Mouse (Mus musculus): ENCODE results near the gene Mthfd1l. TPM values are rescaled to one million over a fixed set of nuclear protein-coding genes. Genes with fewer than 3 reads are reported as not detected.

Mthfd1l gene
- total and polyA plus RNA-seq, 2 experiments from 2014 or later: 2.8 to 3.0 TPM

- no peaks in the 10 kb centered on the region for H3K4me1 ChIP-seq (ENCODE audit: control insufficient read depth, insufficient read depth)
- no peaks in the 10 kb centered on the region for H3K36me3 ChIP-seq (replicated peaks; ENCODE audit: control insufficient read depth, insufficient read depth, low read length)
- H3K27me3 ChIP-seq (ENCODE audit: control insufficient read depth, insufficient read depth, low read length): no peaks in the 10 kb centered on the region
- H3K27ac ChIP-seq (ENCODE audit: low read depth): no peak overlapping the region
- no peak for TF ChIP-seq EP300 (IDR thresholded peaks at IDR 0.05; ENCODE audit: low read depth)
- TF ChIP-seq CTCF (IDR thresholded peaks at IDR 0.05; ENCODE audit: low read depth): no peak
- ATAC-seq (ENCODE audit: insufficient read depth, low read depth): no peak
- H3K9ac ChIP-seq (replicated peaks; ENCODE audit: low read depth, low read length): no peak overlapping the region
- DNase-seq (ENCODE audit: low spot score): no peak
- WGBS: 91% methylated on average over 9 of the region's 9 CpGs
- no peak overlapping the region for H3K4me3 ChIP-seq (ENCODE audit: low read depth, low read length)
- H3K4me2 ChIP-seq (ENCODE audit: low read depth, low read length): no peak overlapping the region
- no peaks in the 10 kb centered on the region for H3K9me3 ChIP-seq (replicated peaks; ENCODE audit: control insufficient read depth, low read length)
These were observed 121.3 kb downstream of the Mthfd1l start for GRCm38 (mm10) chr10:4094093-4094817.

DNA sequence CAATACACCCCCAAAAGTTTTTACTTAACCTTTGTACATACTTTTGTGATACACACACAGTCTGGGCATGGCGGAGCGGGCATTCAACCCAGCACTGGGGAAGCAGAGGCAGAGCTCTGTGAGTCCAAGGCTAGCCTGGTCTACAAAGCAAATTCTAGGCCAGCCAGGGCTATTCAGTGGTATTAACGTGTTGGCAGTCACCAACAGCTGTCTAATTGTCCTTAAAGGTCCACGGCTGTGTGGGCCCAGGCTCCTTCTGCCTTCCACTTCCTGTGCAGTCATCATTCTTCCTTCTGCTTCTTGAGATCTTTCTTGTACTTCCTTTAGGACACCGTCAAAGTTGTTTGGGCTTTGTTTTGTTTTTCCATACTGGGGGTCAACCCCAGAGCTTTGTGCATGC lies 123.2 kb downstream of the Mthfd1l start:
- Histone ChIP-seq H3K4me3 (ENCODE audit: low read depth, low read length) (no peak overlapping the region), H3K4me2 (ENCODE audit: low read depth, low read length) (no peak overlapping the region), H3K27ac (ENCODE audit: low read depth) (no peak overlapping the region), H3K4me1 (ENCODE audit: control insufficient read depth, insufficient read depth) (no peaks in the 10 kb centered on the region), H3K27me3 (ENCODE audit: control insufficient read depth, insufficient read depth, low read length) (no peaks in the 10 kb centered on the region), H3K9me3 (replicated peaks; ENCODE audit: control insufficient read depth, low read length) (no peaks in the 10 kb centered on the region), H3K9ac (replicated peaks; ENCODE audit: low read depth, low read length) (no peak overlapping the region), H3K36me3 (replicated peaks; ENCODE audit: control insufficient read depth, insufficient read depth, low read length) (no peaks in the 10 kb centered on the region)
- no peak for ATAC-seq (ENCODE audit: insufficient read depth, low read depth)
- no peak for DNase-seq (ENCODE audit: low spot score)
- no peak for TF ChIP-seq CTCF (IDR thresholded peaks at IDR 0.05; ENCODE audit: low read depth)
- no peak for TF ChIP-seq EP300 (IDR thresholded peaks at IDR 0.05; ENCODE audit: low read depth)
- 75% methylated on average over 5 of the region's 5 CpGs for WGBS

DNA sequence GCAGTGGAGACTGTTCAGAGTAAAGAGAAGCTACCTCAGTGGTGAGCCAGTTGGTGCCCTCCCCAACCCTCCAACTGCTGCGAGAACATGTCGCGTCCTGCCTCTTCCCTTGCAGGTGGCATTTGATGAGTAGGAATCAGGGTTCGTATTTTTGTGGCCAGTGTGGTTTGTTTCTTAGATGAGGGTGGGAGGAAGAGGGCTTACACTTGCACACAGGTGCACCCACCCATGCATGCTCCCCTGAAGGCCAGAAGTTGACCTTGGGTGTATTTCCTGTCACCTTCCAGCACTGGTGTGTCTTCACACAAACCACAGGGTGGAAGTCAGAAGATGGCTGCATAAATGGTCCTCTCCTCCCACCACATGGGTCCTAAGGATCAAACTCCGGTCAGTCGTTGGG lies 127.1 kb downstream of the Mthfd1l start:
- H3K4me1 ChIP-seq (ENCODE audit: control insufficient read depth, insufficient read depth): no peaks in the 10 kb centered on the region
- H3K4me3 ChIP-seq (ENCODE audit: low read depth, low read length): no peak overlapping the region
- no peaks in the 10 kb centered on the region for H3K36me3 ChIP-seq (replicated peaks; ENCODE audit: control insufficient read depth, insufficient read depth, low read length)
- DNase-seq (ENCODE audit: low spot score): no peak
- H3K27ac ChIP-seq (ENCODE audit: low read depth): no peak overlapping the region
- H3K27me3 ChIP-seq (ENCODE audit: control insufficient read depth, insufficient read depth, low read length): no peaks in the 10 kb centered on the region
- ATAC-seq (ENCODE audit: insufficient read depth, low read depth): no peak
- H3K4me2 ChIP-seq (ENCODE audit: low read depth, low read length): no peak overlapping the region
- H3K9ac ChIP-seq (replicated peaks; ENCODE audit: low read depth, low read length): no peak overlapping the region
- 96% methylated on average over 6 of the region's 6 CpGs for WGBS
- TF ChIP-seq CTCF (IDR thresholded peaks at IDR 0.05; ENCODE audit: low read depth): no peak
- no peak for TF ChIP-seq EP300 (IDR thresholded peaks at IDR 0.05; ENCODE audit: low read depth)
- H3K9me3 ChIP-seq (replicated peaks; ENCODE audit: control insufficient read depth, low read length): no peaks in the 10 kb centered on the region

DNA sequence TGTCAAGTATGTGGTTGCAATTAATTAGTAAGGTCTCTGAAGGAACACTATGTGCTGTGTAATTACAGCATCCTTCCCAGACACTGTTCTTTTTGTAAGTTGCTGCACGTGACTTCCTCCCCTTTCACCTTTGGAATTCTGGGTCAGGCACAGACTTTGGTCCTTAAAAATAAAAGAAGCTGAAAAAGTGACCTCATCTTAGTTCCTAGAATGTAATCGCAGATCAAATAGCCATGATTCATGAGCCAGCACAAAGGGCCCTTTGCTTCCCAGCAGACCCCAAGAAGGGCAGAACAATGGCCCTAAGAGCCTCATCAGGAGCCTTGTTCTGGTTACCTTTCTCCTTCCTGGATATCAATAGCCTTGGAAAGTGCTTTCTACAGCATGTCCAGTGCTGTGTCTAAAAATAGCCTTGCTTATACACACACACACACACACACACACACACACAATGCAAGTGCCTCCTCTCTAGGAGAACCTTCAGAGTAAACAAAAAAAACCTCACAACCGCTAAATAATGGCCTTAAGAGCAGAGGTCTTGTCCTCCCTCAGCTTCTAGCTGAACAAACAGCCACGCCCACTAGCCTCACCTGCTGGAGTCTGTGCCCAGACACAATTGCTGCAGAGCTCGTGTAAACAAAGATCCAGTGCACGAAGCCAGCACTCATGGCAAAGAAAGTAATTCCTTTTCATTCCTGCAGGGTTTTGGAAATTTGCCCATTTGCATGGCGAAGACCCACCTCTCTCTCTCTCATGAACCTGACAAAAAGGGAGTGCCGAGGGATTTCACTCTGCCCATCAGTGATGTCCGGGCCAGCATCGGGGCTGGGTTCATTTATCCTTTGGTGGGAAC lies 133.0 kb downstream of the Mthfd1l start:
- no peaks in the 10 kb centered on the region for H3K36me3 ChIP-seq (replicated peaks; ENCODE audit: control insufficient read depth, insufficient read depth, low read length)
- H3K27me3 ChIP-seq (ENCODE audit: control insufficient read depth, insufficient read depth, low read length): no peaks in the 10 kb centered on the region
- 32% methylated on average over 10 of the region's 10 CpGs for WGBS
- peaks cover 24% of the 10 kb centered on the region for H3K4me1 ChIP-seq (ENCODE audit: control insufficient read depth, insufficient read depth)
- DNase-seq (ENCODE audit: low spot score) (peak; percentile 43), ATAC-seq (ENCODE audit: insufficient read depth, low read depth) (peak; percentile 9; the same call in 1 of the 2 replicates)
- H3K9me3 ChIP-seq (replicated peaks; ENCODE audit: control insufficient read depth, low read length): no peaks in the 10 kb centered on the region
- no peak overlapping the region for H3K9ac ChIP-seq (replicated peaks; ENCODE audit: low read depth, low read length)
- H3K4me3 ChIP-seq (ENCODE audit: low read depth, low read length): no peak overlapping the region
- 0 out of 2 replicates have a peak, but pooled peaks have one; percentile 36 for TF ChIP-seq EP300 (IDR thresholded peaks at IDR 0.05; ENCODE audit: low read depth)
- 0 out of 2 replicates have a peak, but pooled peaks have one; percentile 5 for TF ChIP-seq CTCF (IDR thresholded peaks at IDR 0.05; ENCODE audit: low read depth)
- no peak overlapping the region for H3K4me2 ChIP-seq (ENCODE audit: low read depth, low read length)
- H3K27ac ChIP-seq (ENCODE audit: low read depth): peak overlapping the region; percentile 80

DNA sequence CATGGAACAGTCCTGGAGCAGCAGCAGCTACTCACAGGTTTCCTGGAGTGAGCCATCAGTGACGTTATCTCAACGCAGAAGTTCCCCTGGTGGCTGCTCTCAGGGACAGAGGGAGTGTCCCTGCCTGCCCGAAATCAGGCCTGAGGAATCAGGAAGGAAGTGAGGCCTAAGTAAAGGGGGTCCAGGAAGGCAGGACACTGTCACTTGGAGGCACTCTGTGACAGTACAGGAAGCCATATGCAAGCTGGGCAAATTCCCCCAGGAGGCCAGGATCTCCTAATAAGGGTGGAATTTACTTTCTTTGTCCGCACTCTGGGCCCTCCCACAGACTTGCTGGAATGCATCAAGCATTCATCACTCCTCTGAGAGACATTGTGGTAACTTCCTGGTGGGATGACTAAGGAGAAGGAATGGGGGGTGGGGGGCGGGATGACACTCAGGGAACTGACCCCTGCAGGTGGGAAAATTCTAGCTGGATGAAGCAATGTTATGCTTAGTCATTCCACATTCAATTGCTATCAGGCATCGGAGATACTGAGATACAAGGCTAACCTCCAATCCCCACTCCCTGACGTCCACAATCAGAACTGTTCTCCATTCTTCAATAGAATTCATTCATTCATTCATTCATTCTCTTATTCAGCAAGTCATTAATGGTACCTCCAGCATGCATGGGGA lies 134.9 kb downstream of the Mthfd1l start:
- Histone ChIP-seq H3K27me3 (ENCODE audit: control insufficient read depth, insufficient read depth, low read length) (no peaks in the 10 kb centered on the region), H3K4me1 (ENCODE audit: control insufficient read depth, insufficient read depth) (peaks cover 24% of the 10 kb centered on the region), H3K4me2 (ENCODE audit: low read depth, low read length) (no peak overlapping the region), H3K36me3 (replicated peaks; ENCODE audit: control insufficient read depth, insufficient read depth, low read length) (no peaks in the 10 kb centered on the region), H3K4me3 (ENCODE audit: low read depth, low read length) (no peak overlapping the region), H3K9ac (replicated peaks; ENCODE audit: low read depth, low read length) (no peak overlapping the region), H3K9me3 (replicated peaks; ENCODE audit: control insufficient read depth, low read length) (no peaks in the 10 kb centered on the region), H3K27ac (ENCODE audit: low read depth) (peak overlapping the region; percentile 80)
- DNase-seq (ENCODE audit: low spot score) (peak; percentile 91), ATAC-seq (ENCODE audit: insufficient read depth, low read depth) (peak; percentile 92)
- 17% methylated on average over 7 of the region's 7 CpGs for WGBS
- TF ChIP-seq CTCF (IDR thresholded peaks at IDR 0.05; ENCODE audit: low read depth) (peak; percentile 38; the same call in 1 of the 2 replicates), EP300 (IDR thresholded peaks at IDR 0.05; ENCODE audit: low read depth) (peak; percentile 94)
